Mouse (Mus musculus) cerebellum, adult 2 months (tissue): ENCODE results near the gene As3mt.

ENCODE experiments used
- CTCF ChIP-seq: fragments of 200-500 bp; IDR thresholded peaks from 2 replicates; pipeline ENCODE4 v1.5.1; 2011; ENCODE audit warnings: low read depth, mild to moderate bottlenecking, control low read depth, low read length, moderate library complexity, borderline replicate concordance; ENCODE audit not compliant: insufficient read depth
- POLR2A ChIP-seq: fragments of 200-500 bp; IDR thresholded peaks from 2 replicates; pipeline ENCODE4 v1.6.1; 2011; ENCODE audit warnings: low read length, control low read depth, borderline replicate concordance; ENCODE audit not compliant: insufficient read depth

GRCm38 (mm10) chr19:46763356-46763755 lies 56.1 kb downstream of the As3mt start:
- no peak for TF ChIP-seq CTCF
- 0 out of 2 replicates have a peak, but pooled peaks have one; percentile 5 for TF ChIP-seq POLR2A
